Mouse (Mus musculus) limb, embryonic 14.5 days (tissue): ENCODE results near the gene Insig2. TPM values are rescaled to one million over a fixed set of nuclear protein-coding genes. Genes with fewer than 3 reads are reported as not detected.

Source experiments
- ATAC-seq: fragments of 200-750 bp; cut with Nextera tagmentation; 2 replicates; pipeline ENCODE4 v1.8.0; 2017; ENCODE audit warnings: low read depth, moderate number of reproducible peaks, moderate TSS enrichment; ENCODE audit not compliant: low FRiP score
- DNase-seq: peaks from one replicate; pipeline ENCODE4 v3.0.0-alpha.2; 2015; ENCODE audit warnings: low spot score
- H3K27ac ChIP-seq: fragments of 300-500 bp; sonication (generic); replicated peaks from 2 replicates; pipeline ENCODE4 v1.5.1; 2014; ENCODE audit warnings: low read depth, mild to moderate bottlenecking, low read length, moderate library complexity, mixed read lengths
- H3K27me3 ChIP-seq: fragments of 300-500 bp; sonication (generic); 2 replicates; pipeline ENCODE4 v1.6.1; 2014; ENCODE audit warnings: low read length, mixed read lengths; ENCODE audit not compliant: control insufficient read depth, insufficient read depth
- H3K36me3 ChIP-seq: fragments of 300-500 bp; sonication (generic); 2 replicates; pipeline ENCODE4 v1.6.1; 2014; ENCODE audit warnings: mild to moderate bottlenecking, low read length, moderate library complexity, mixed read lengths; ENCODE audit not compliant: control insufficient read depth, insufficient read depth
- H3K4me1 ChIP-seq: fragments of 300-500 bp; sonication (generic); 2 replicates; pipeline ENCODE4 v1.6.1; 2014; ENCODE audit warnings: antibody characterized with exemption, low read length, mixed read lengths; ENCODE audit not compliant: control insufficient read depth, insufficient read depth
- H3K4me2 ChIP-seq: fragments of 300-500 bp; sonication (generic); replicated peaks from 2 replicates; pipeline ENCODE4 v1.6.1; 2014; ENCODE audit warnings: low read depth, mild to moderate bottlenecking, low read length, moderate library complexity; ENCODE audit not compliant: severe bottlenecking
- H3K4me3 ChIP-seq: fragments of 300-500 bp; sonication (generic); replicated peaks from 2 replicates; pipeline ENCODE4 v1.5.1; 2014; ENCODE audit warnings: low read length
- H3K9ac ChIP-seq: fragments of 300-500 bp; sonication (generic); 2 replicates; pipeline ENCODE4 v1.6.1; 2014; ENCODE audit warnings: mild to moderate bottlenecking, low read depth, low read length, moderate library complexity; ENCODE audit not compliant: severe bottlenecking
- H3K9me3 ChIP-seq: fragments of 300-500 bp; sonication (generic); 2 replicates; pipeline ENCODE4 v1.6.1; 2016; ENCODE audit warnings: low read length; ENCODE audit not compliant: control insufficient read depth
- POLR2A ChIP-seq: fragments of 200-500 bp; IDR thresholded peaks from 2 replicates; pipeline ENCODE4 v1.8.0; 2012; ENCODE audit warnings: inconsistent platforms, mild to moderate bottlenecking, moderate library complexity, borderline replicate concordance; ENCODE audit not compliant: insufficient read depth, insufficient read length; ENCODE audit errors: extremely low read depth
- WGBS: fragments of 180-500 bp; shearing (Covaris S2); extraction: QIAGEN DNeasy Blood & Tissue Kit; methylation state at CpG from one replicate; pipeline ENCODE4 v1.1.7; 2014; 5-methylcytosine and 5-hydroxymethylcytosine counted together
- polyA plus RNA-seq, 2 experiments: library from polyadenylated mRNA; depleted of rRNA in 1 of 2; stranded (reverse) in 1 of 2; unstranded in 1 of 2; fragments of >200 nt; fragmentation: Nextera tagmentation in 1 of 2; extraction: Ambion mirVana in 1 of 2; gene quantifications; 2 replicates each; pipeline versions ENCODE4 v1.2.1 to v1.2.3; 2012 to 2014

Gene Insig2
- polyA plus RNA-seq, 2 experiments, result 22.6 to 27.3 TPM

- Histone ChIP-seq H3K27ac (no peak overlapping the region), H3K36me3 (no peaks in the 10 kb centered on the region), H3K27me3 (no peaks in the 10 kb centered on the region), H3K4me1 (no peaks in the 10 kb centered on the region), H3K9me3 (no peaks in the 10 kb centered on the region), H3K4me2 (no peak overlapping the region), H3K4me3 (no peak overlapping the region), H3K9ac (no peak overlapping the region)
- DNase-seq (no peak), ATAC-seq (no peak)
- 93% methylated on average over 5 of the region's 5 CpGs for WGBS
- TF ChIP-seq POLR2A, result no peak
Measured at GRCm38 (mm10) chr1:121296717-121297255, 35.6 kb downstream of the Insig2 start.

GRCm38 (mm10) chr1:121293571-121293970 lies 38.8 kb downstream of the Insig2 start:
- H3K4me2 ChIP-seq, result no peak overlapping the region
- H3K4me1 ChIP-seq, result no peaks in the 10 kb centered on the region
- TF ChIP-seq POLR2A, result no peak
- WGBS, result 70% methylated on average over 3 of the region's 3 CpGs
- DNase-seq, result no peak
- H3K27me3 ChIP-seq, result no peaks in the 10 kb centered on the region
- no peaks in the 10 kb centered on the region for H3K36me3 ChIP-seq
- no peak for ATAC-seq
- no peak overlapping the region for H3K9ac ChIP-seq
- no peak overlapping the region for H3K4me3 ChIP-seq
- H3K9me3 ChIP-seq, result no peaks in the 10 kb centered on the region
- H3K27ac ChIP-seq, result no peak overlapping the region

- 74% methylated on average over 10 of the region's 10 CpGs for WGBS
- no peak overlapping the region for H3K4me3 ChIP-seq
- H3K36me3 ChIP-seq, result no peaks in the 10 kb centered on the region
- H3K27me3 ChIP-seq, result no peaks in the 10 kb centered on the region
- ATAC-seq (no peak), DNase-seq (no peak)
- H3K4me1 ChIP-seq, result no peaks in the 10 kb centered on the region
- TF ChIP-seq POLR2A, result no peak
- no peak overlapping the region for H3K4me2 ChIP-seq
- H3K9ac ChIP-seq, result no peak overlapping the region
- H3K27ac ChIP-seq, result no peak overlapping the region
- no peaks in the 10 kb centered on the region for H3K9me3 ChIP-seq
Measured at GRCm38 (mm10) chr1:121290841-121291240, 41.5 kb downstream of the Insig2 start.

- WGBS, result 47% methylated on average over 5 of the region's 5 CpGs
Measured at GRCm38 (mm10) chr1:121290340-121290739, 42.0 kb downstream of the Insig2 start.

GRCm38 (mm10) chr1:121284197-121284596 lies 48.2 kb downstream of the Insig2 start:
- DNase-seq (no peak), ATAC-seq (no peak)
- no peaks in the 10 kb centered on the region for H3K27me3 ChIP-seq
- H3K36me3 ChIP-seq, result no peaks in the 10 kb centered on the region
- no peak overlapping the region for H3K4me3 ChIP-seq
- no peak for TF ChIP-seq POLR2A
- WGBS, result 90% methylated on average over 2 of the region's 2 CpGs
- no peak overlapping the region for H3K9ac ChIP-seq
- no peaks in the 10 kb centered on the region for H3K4me1 ChIP-seq
- no peaks in the 10 kb centered on the region for H3K9me3 ChIP-seq
- no peak overlapping the region for H3K27ac ChIP-seq
- H3K4me2 ChIP-seq, result no peak overlapping the region

More at GRCm38 (mm10) chr1:121290340-121290739, 42.0 kb downstream of the Insig2 start:
- no peak overlapping the region for H3K27ac ChIP-seq
- H3K9me3 ChIP-seq, result no peaks in the 10 kb centered on the region
- H3K4me2 ChIP-seq, result no peak overlapping the region
- DNase-seq (no peak), ATAC-seq (no peak)
- no peak overlapping the region for H3K9ac ChIP-seq
- TF ChIP-seq POLR2A, result no peak
- H3K4me3 ChIP-seq, result no peak overlapping the region
- no peaks in the 10 kb centered on the region for H3K27me3 ChIP-seq
- H3K4me1 ChIP-seq, result no peaks in the 10 kb centered on the region
- no peaks in the 10 kb centered on the region for H3K36me3 ChIP-seq

- no peak overlapping the region for H3K4me3 ChIP-seq
- H3K4me1 ChIP-seq, result no peaks in the 10 kb centered on the region
- H3K4me2 ChIP-seq, result no peak overlapping the region
- H3K27ac ChIP-seq, result no peak overlapping the region
- no peak overlapping the region for H3K9ac ChIP-seq
- H3K9me3 ChIP-seq, result no peaks in the 10 kb centered on the region
- H3K36me3 ChIP-seq, result no peaks in the 10 kb centered on the region
- no peak for TF ChIP-seq POLR2A
- H3K27me3 ChIP-seq, result no peaks in the 10 kb centered on the region
- no peak for DNase-seq
- no peak for ATAC-seq
- WGBS, result 87% methylated on average over 1 of the region's 1 CpGs
Measured at GRCm38 (mm10) chr1:121280501-121280900, 51.9 kb downstream of the Insig2 start.
